Mouse (Mus musculus) myocyte (in vitro differentiated cells): ENCODE results near the gene Cap1. TPM values are rescaled to one million over a fixed set of nuclear protein-coding genes. Genes with fewer than 3 reads are reported as not detected.

ENCODE experiments used
- polyA plus RNA-seq: library from polyadenylated mRNA; unstranded; fragments of >200 nt; fragmentation: generic; extraction: Trizol; gene quantifications from one replicate; pipeline ENCODE4 v1.2.1, GENCODE M21; 2012; ENCODE audit warnings: missing spikeins

Gene Cap1
- polyA plus RNA-seq, 1 experiment, result 167 TPM

Other genes starting within 250 kb of the Cap1 start
- gene 9530002B09Rik, start 196.8 kb downstream of the Cap1 start, polyA plus RNA-seq, result not detected
- 49.9 TPM for gene Ppt1, start 49.8 kb downstream of the Cap1 start, polyA plus RNA-seq
- 7.5 TPM for gene Mfsd2a, start 75.1 kb upstream of the Cap1 start, polyA plus RNA-seq
- 9.6 TPM for gene Mycl, start 109.6 kb upstream of the Cap1 start, polyA plus RNA-seq
- 14.2 TPM for gene Trit1, start 130.5 kb upstream of the Cap1 start, polyA plus RNA-seq
- gene Bmp8b, start 219.1 kb upstream of the Cap1 start, polyA plus RNA-seq, result 0.02 TPM
- gene Oxct2b, start 230.2 kb upstream of the Cap1 start, polyA plus RNA-seq, result not detected